Mouse (Mus musculus) kidney, adult 2 months (tissue): ENCODE measurements around the gene Mr1.

Experiments
- CTCF ChIP-seq: fragments of 200-500 bp; conservative IDR thresholded peaks from 2 replicates; pipeline ENCODE4 v1.5.1; 2011; ENCODE audit warnings: low read depth, mild to moderate bottlenecking, control low read depth, low read length, moderate library complexity, mixed read lengths; ENCODE audit not compliant: insufficient read depth, insufficient read length
- POLR2A ChIP-seq: fragments of 200-500 bp; IDR thresholded peaks from one replicate; pipeline ENCODE4 v1.6.1; 2011; ENCODE audit warnings: low read depth, low read length, control low read depth

- TF ChIP-seq POLR2A (no peak), CTCF (no peak)
Observed at GRCm38 (mm10) chr1:155172895-155173643, 26.5 kb upstream of the Mr1 start.
